Mouse (Mus musculus): ENCODE data around the gene Adamts14. TPM values are rescaled to one million over a fixed set of nuclear protein-coding genes. Genes with fewer than 3 reads are reported as not detected.

Adamts14 gene
- polyA plus RNA-seq, 1 experiment from 2014 or later = 0.64 TPM

GRCm38 (mm10) chr10:61176221-61176790 is 96.9 kb downstream of the Adamts14 start:
- no peak overlapping the region for H3K9ac ChIP-seq (ENCODE audit: low read depth, low read length)
- peak overlapping the region; percentile 46 for H3K4me2 ChIP-seq
- H3K36me3 ChIP-seq (ENCODE audit: control insufficient read depth, insufficient read depth, low read length) = no peaks in the 10 kb centered on the region
- no peak overlapping the region for H3K4me3 ChIP-seq (ENCODE audit: low read depth, low read length)
- no peaks in the 10 kb centered on the region for H3K9me3 ChIP-seq (replicated peaks; ENCODE audit: control insufficient read depth, low read length)
- H3K4me1 ChIP-seq (ENCODE audit: control insufficient read depth, insufficient read depth, low read length) = peaks cover 2% of the 10 kb centered on the region; the same call in 1 of the 2 replicates
- WGBS (ENCODE audit: insufficient replicate concordance) = 47% methylated on average over 7 of the region's 7 CpGs
- 0 out of 2 replicates have a peak, but pooled peaks have one; percentile 18 for ATAC-seq (replicated peaks; ENCODE audit: insufficient number of reproducible peaks, low FRiP score, low TSS enrichment)
- H3K27me3 ChIP-seq (ENCODE audit: control insufficient read depth, insufficient read depth, low read length) = peaks cover 19% of the 10 kb centered on the region
- no peak overlapping the region for H3K27ac ChIP-seq (ENCODE audit: low read depth, low read length)

- peaks cover 19% of the 10 kb centered on the region for H3K27me3 ChIP-seq (ENCODE audit: control insufficient read depth, insufficient read depth, low read length)
- no peak overlapping the region for H3K27ac ChIP-seq (ENCODE audit: low read depth, low read length)
- peak overlapping the region; percentile 46 for H3K4me2 ChIP-seq
- no peak overlapping the region for H3K9ac ChIP-seq (ENCODE audit: low read depth, low read length)
- whole genome bisulfite sequencing (ENCODE audit: insufficient replicate concordance) = 10% methylated on average over 24 of the region's 24 CpGs
- ATAC-seq (replicated peaks; ENCODE audit: insufficient number of reproducible peaks, low FRiP score, low TSS enrichment) = no peak; the same call in 1 of the 2 replicates
- H3K36me3 ChIP-seq (ENCODE audit: control insufficient read depth, insufficient read depth, low read length) = no peaks in the 10 kb centered on the region
- no peaks in the 10 kb centered on the region for H3K9me3 ChIP-seq (replicated peaks; ENCODE audit: control insufficient read depth, low read length)
- H3K4me3 ChIP-seq (ENCODE audit: low read depth, low read length) = no peak overlapping the region
- peaks cover 2% of the 10 kb centered on the region; the same call in 1 of the 2 replicates for H3K4me1 ChIP-seq (ENCODE audit: control insufficient read depth, insufficient read depth, low read length)
These were observed 97.6 kb downstream of the Adamts14 start for GRCm38 (mm10) chr10:61175442-61176204.

DNA sequence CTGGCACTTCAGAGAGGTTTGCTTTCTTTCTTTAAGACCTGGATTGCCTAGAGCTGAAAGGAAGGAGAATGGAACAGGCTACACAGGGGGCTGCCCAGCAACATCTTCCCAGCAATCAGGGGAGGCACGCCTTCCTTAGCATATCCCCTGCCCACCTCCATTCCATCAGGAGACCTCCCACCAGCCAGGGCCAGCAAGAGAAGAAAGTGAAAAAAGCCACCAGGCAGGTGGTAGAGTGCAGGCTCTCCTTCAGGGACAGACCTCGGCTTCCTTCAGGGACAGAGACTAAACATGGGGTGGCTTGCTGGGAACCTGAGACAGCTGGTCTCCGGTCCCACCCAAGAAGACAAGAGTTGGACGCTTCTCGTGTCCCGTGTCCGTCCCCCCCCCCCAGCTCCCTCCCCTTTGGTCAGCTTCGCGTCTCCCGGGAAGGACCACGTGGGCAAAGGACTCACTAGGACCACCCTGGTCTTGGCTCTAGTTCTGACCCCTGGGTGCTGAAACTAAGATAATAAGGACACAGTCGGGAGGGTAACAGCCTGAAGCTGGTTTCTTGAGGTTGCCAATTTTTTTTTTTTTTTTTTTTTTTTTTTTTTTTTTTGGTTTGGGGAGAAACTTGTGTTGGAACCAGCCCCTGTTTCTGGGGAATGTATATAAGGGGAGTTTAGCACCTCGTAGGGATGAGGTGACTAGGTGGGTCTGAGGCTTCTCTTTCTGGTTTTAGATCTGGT is 98.4 kb downstream of the Adamts14 start:
- no peaks in the 10 kb centered on the region for H3K36me3 ChIP-seq (ENCODE audit: control insufficient read depth, insufficient read depth, low read length)
- no peaks in the 10 kb centered on the region for H3K9me3 ChIP-seq (replicated peaks; ENCODE audit: control insufficient read depth, low read length)
- H3K27me3 ChIP-seq (ENCODE audit: control insufficient read depth, insufficient read depth, low read length) = peaks cover 19% of the 10 kb centered on the region
- ATAC-seq (replicated peaks; ENCODE audit: insufficient number of reproducible peaks, low FRiP score, low TSS enrichment) = no peak
- H3K4me1 ChIP-seq (ENCODE audit: control insufficient read depth, insufficient read depth, low read length) = peaks cover 2% of the 10 kb centered on the region; the same call in 1 of the 2 replicates
- H3K27ac ChIP-seq (ENCODE audit: low read depth, low read length) = no peak overlapping the region
- no peak overlapping the region for H3K9ac ChIP-seq (ENCODE audit: low read depth, low read length)
- no peak overlapping the region for H3K4me2 ChIP-seq
- 26% methylated on average over 13 of the region's 13 CpGs for WGBS (ENCODE audit: insufficient replicate concordance)
- no peak overlapping the region for H3K4me3 ChIP-seq (ENCODE audit: low read depth, low read length)

GRCm38 (mm10) chr10:61172496-61172895 is 100.7 kb downstream of the Adamts14 start:
- H3K9me3 ChIP-seq (replicated peaks; ENCODE audit: control insufficient read depth, low read length) = no peaks in the 10 kb centered on the region
- no peaks in the 10 kb centered on the region for H3K36me3 ChIP-seq (ENCODE audit: control insufficient read depth, insufficient read depth, low read length)
- no peak overlapping the region for H3K27ac ChIP-seq (ENCODE audit: low read depth, low read length)
- 72% methylated on average over 4 of the region's 4 CpGs for WGBS (ENCODE audit: insufficient replicate concordance)
- H3K4me1 ChIP-seq (ENCODE audit: control insufficient read depth, insufficient read depth, low read length) = peaks cover 2% of the 10 kb centered on the region; the same call in 1 of the 2 replicates
- no peak for ATAC-seq (replicated peaks; ENCODE audit: insufficient number of reproducible peaks, low FRiP score, low TSS enrichment)
- no peak overlapping the region for H3K9ac ChIP-seq (ENCODE audit: low read depth, low read length)
- H3K27me3 ChIP-seq (ENCODE audit: control insufficient read depth, insufficient read depth, low read length) = peaks cover 19% of the 10 kb centered on the region
- H3K4me2 ChIP-seq = no peak overlapping the region
- no peak overlapping the region for H3K4me3 ChIP-seq (ENCODE audit: low read depth, low read length)

DNA sequence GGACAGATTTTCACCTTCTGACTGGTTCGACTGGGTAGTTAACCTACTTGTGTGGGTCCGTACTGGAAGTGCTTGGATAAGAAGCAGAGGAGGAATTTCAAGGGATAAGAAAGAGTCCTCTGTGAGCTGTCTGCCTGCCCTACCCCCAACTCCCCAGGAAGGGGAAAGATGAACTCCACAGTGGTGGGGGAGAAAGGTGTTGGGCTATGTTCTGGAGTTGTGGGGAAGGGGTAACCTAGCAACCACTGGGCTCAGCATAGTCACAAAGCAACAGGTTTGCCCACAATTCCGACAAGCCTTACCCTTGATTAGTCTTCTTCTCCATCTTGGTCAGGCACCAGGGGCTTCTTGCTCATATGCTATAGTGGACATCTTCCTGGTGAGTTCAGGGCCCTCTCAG is 101.6 kb downstream of the Adamts14 start, which contains the start of gene Tbata:
Gene Tbata (plus strand): TSS at position 301 of the 400 bp plus-strand sequence.
- H3K4me2 ChIP-seq = no peak within 1 kb of the TSS
- H3K27ac ChIP-seq (ENCODE audit: low read depth, low read length) = no peak within 1 kb of the TSS
- WGBS (ENCODE audit: insufficient replicate concordance) = 37% methylated on average over 3 of the region's 3 CpGs
- ATAC-seq (replicated peaks; ENCODE audit: insufficient number of reproducible peaks, low FRiP score, low TSS enrichment) = no peak
- no peak within 1 kb of the TSS for H3K4me3 ChIP-seq (ENCODE audit: low read depth, low read length)
- H3K9ac ChIP-seq (ENCODE audit: low read depth, low read length) = no peak within 1 kb of the TSS
- H3K4me1 ChIP-seq (ENCODE audit: control insufficient read depth, insufficient read depth, low read length) = peaks cover 2% of the 10 kb centered on the region; the same call in 1 of the 2 replicates
- peaks cover 19% of the 10 kb centered on the region for H3K27me3 ChIP-seq (ENCODE audit: control insufficient read depth, insufficient read depth, low read length)
- no peaks in the 10 kb centered on the region for H3K36me3 ChIP-seq (ENCODE audit: control insufficient read depth, insufficient read depth, low read length)
- no peaks in the 10 kb centered on the region for H3K9me3 ChIP-seq (replicated peaks; ENCODE audit: control insufficient read depth, low read length)

GRCm38 (mm10) chr10:61168393-61168792 is 104.8 kb downstream of the Adamts14 start:
- Histone ChIP-seq H3K27ac (ENCODE audit: low read depth, low read length) (no peak overlapping the region), H3K36me3 (ENCODE audit: control insufficient read depth, insufficient read depth, low read length) (no peaks in the 10 kb centered on the region), H3K4me1 (ENCODE audit: control insufficient read depth, insufficient read depth, low read length) (no peaks in the 10 kb centered on the region), H3K9me3 (replicated peaks; ENCODE audit: control insufficient read depth, low read length) (no peaks in the 10 kb centered on the region), H3K27me3 (ENCODE audit: control insufficient read depth, insufficient read depth, low read length) (peaks cover 2% of the 10 kb centered on the region), H3K4me3 (ENCODE audit: low read depth, low read length) (no peak overlapping the region), H3K9ac (ENCODE audit: low read depth, low read length) (no peak overlapping the region), H3K4me2 (no peak overlapping the region)
- no peak for ATAC-seq (replicated peaks; ENCODE audit: insufficient number of reproducible peaks, low FRiP score, low TSS enrichment)
- WGBS (ENCODE audit: insufficient replicate concordance) = 57% methylated on average over 2 of the region's 2 CpGs

DNA sequence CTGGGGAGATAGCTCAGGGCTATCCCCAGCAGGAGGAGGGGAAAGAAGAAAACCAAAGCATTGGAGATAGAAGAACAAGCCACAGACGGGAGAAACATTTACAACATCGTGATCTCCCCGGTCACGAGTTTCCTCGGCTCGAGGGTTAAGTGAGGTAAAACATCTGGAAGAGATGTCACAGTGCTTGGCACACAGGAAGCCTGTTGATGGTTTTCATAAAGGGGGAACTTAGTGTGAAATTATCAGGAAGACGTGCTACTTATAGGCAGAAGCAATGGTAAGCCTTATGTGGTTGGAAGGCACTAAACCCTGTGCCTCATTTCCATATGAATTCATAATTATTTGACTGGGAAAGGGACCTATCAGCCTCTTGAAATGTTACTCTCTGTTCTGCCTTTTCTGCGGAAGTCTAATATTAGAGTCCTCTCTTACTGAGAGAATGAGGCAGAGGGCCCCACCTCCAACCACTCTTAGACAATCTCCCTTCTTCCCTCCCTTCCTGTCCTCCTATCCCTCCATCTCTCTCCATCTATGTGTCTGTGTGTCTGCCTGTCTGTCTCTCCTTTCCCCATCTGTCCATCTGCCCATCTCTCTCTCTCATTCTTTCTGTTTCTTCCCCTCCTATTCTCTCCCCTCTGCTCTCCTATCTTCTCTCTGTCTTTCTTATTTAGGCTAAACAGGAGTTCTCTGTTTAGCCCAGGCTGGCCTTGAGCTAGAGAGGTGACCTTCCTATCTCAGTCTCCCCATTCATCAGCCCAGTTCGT is 105.7 kb downstream of the Adamts14 start:
- Histone ChIP-seq H3K9ac (ENCODE audit: low read depth, low read length) (no peak overlapping the region), H3K9me3 (replicated peaks; ENCODE audit: control insufficient read depth, low read length) (no peaks in the 10 kb centered on the region), H3K4me1 (ENCODE audit: control insufficient read depth, insufficient read depth, low read length) (no peaks in the 10 kb centered on the region), H3K27me3 (ENCODE audit: control insufficient read depth, insufficient read depth, low read length) (peaks cover 2% of the 10 kb centered on the region), H3K27ac (ENCODE audit: low read depth, low read length) (no peak overlapping the region), H3K4me3 (ENCODE audit: low read depth, low read length) (no peak overlapping the region), H3K36me3 (ENCODE audit: control insufficient read depth, insufficient read depth, low read length) (no peaks in the 10 kb centered on the region), H3K4me2 (no peak overlapping the region)
- ATAC-seq (replicated peaks; ENCODE audit: insufficient number of reproducible peaks, low FRiP score, low TSS enrichment) = no peak
- 55% methylated on average over 9 of the region's 9 CpGs for WGBS (ENCODE audit: insufficient replicate concordance)

DNA sequence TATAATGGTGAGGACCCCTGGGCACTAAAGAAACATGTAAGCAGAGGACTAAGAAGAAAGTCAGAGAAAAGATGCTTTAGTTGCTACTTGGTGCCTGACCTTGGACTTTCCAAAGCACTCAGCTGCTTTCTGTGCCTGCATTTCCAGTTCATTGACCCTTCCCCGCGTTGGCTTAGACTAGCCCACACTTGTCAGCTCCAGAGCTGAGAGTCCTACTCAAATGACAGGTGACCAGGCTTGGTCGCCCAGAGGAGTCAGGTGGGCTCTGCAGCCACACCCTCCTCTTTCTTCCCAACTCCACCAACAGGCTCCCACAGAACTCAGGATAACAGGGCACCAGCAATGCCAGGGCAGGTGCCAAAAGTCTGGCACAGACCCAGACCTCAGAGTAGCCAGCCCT is 110.9 kb downstream of the Adamts14 start:
- ATAC-seq (replicated peaks; ENCODE audit: insufficient number of reproducible peaks, low FRiP score, low TSS enrichment) = no peak
- Histone ChIP-seq H3K4me2 (no peak overlapping the region), H3K36me3 (ENCODE audit: control insufficient read depth, insufficient read depth, low read length) (no peaks in the 10 kb centered on the region), H3K27ac (ENCODE audit: low read depth, low read length) (no peak overlapping the region), H3K9me3 (replicated peaks; ENCODE audit: control insufficient read depth, low read length) (no peaks in the 10 kb centered on the region), H3K9ac (ENCODE audit: low read depth, low read length) (no peak overlapping the region), H3K27me3 (ENCODE audit: control insufficient read depth, insufficient read depth, low read length) (peaks cover 2% of the 10 kb centered on the region; the same call in 1 of the 2 replicates), H3K4me1 (ENCODE audit: control insufficient read depth, insufficient read depth, low read length) (no peaks in the 10 kb centered on the region), H3K4me3 (ENCODE audit: low read depth, low read length) (no peak overlapping the region)
- WGBS (ENCODE audit: insufficient replicate concordance) = 72% methylated on average over 3 of the region's 3 CpGs
